Mouse (Mus musculus) left cerebral cortex, adult 8-10 months (tissue): ENCODE results near the gene Pld5. TPM values are rescaled to one million over a fixed set of nuclear protein-coding genes. Genes with fewer than 3 reads are reported as not detected.

Experiments used
- DNase-seq, 2 experiments: peaks; one replicate each; pipeline ENCODE4 v3.0.0; 2022; ENCODE audit warnings: low spot score in 2 of 2
- total RNA-seq, 4 experiments: library from RNA; stranded (reverse); gene quantifications; 2 replicates each; pipeline ENCODE4 v1.2.4; 2022

Gene Pld5
- total RNA-seq, 4 experiments from 2014 or later, result 8.4 to 12.2 (median 10.6) TPM

DNA sequence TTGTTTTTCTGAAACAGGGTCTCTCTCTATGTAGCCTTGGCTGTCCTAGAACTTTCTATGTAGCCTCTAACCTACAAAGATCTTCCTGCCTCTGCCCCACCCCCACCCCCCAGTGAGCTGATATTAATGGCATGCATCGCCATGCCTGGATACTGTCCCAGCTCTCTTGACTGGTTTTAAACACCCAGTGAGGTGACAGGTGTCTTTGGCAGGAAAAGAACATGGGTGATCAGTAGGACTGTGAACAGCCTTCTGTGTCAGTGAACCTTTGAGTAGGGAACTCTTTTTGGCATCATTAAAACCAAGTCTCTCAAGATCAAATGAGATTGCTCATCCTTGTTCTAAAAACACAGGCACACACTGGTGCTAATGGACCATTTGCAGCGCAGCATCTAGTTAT lies 313.3 kb downstream of the Pld5 start:
- no peak for DNase-seq

- DNase-seq, result no peak
Measured at GRCm38 (mm10) chr1:175950851-175951250, 324.3 kb downstream of the Pld5 start.

- no peak for DNase-seq
Measured at GRCm38 (mm10) chr1:175950421-175950820, 324.7 kb downstream of the Pld5 start.

DNA sequence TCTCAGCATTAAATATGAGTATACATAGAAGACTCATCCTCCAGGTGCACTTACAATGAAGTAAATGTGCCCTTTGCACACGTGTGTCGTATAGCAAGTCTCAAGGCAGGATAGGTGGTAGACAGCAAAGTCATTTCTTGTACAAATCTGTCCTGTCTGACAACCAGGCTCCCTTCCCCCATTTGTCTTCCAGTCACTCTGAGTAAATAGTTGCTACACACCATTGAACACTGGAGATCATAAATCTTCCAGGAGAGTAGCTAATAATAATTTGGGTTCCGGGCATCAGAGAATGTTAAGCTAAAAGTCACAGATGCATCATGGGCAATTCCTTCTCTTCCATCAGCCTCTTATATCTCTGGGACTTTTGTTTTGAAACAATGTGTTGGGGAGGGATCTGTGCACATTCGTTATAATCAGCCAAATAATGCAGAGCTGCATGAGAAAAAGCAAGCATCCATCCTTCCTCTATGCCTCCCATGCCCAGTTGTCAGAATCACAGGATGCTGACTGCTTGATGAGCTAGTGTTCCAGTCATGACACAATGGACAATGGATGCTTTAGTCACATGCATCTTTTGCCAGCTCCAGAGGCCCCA lies 328.3 kb downstream of the Pld5 start:
- DNase-seq, result no peak

GRCm38 (mm10) chr1:175943168-175943567 lies 331.9 kb downstream of the Pld5 start:
- no peak for DNase-seq

GRCm38 (mm10) chr1:175938731-175939130 lies 336.4 kb downstream of the Pld5 start:
- DNase-seq, result no peak

DNA sequence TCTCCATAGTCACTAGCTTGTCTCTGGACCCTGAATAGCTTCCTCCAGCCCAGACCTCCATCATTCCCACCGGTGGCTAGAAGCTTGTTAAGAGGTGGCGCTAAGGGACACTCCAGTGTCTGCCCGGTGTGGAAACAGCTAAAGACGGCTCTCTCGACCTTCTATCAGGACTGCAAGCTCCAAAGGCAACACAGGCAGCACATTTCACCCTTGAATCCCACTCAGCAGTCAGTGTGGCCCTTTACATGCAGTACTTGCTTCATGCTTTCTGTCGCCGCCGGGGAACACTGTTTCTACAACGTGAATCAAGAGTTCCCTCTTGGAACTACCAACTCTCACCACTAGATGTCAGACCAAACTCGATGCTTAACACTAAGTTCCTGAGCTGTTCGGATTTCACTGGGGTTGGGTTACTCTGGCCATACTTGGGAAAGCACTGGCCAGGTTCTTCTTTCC lies 338.8 kb downstream of the Pld5 start:
- DNase-seq, result peak; percentile 39 to 46

GRCm38 (mm10) chr1:175931391-175931790 lies 343.7 kb downstream of the Pld5 start:
- DNase-seq, result no peak

GRCm38 (mm10) chr1:175923848-175924787 lies 351.0 kb downstream of the Pld5 start:
- DNase-seq, result peak; percentile 13 to 63

DNA sequence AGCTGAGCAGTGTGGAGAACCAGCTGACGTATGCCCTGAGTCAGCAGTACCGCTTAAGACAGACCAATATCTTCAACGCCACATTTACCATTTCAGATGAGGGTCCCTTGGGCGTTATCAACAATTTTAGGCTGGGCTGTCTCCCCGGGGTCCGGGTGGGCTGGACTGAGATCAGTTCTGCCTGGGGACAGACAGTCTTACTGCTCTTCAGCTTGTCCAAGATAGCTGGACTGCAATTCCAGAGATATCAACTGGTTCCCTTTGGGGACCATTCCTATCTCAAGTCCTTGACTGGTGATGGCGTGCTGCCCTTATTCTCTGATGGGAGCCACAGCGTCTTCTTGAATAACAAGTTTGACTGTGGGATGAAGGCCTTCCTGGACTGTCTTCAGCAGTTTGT lies 354.0 kb downstream of the Pld5 start:
- no peak for DNase-seq

DNA sequence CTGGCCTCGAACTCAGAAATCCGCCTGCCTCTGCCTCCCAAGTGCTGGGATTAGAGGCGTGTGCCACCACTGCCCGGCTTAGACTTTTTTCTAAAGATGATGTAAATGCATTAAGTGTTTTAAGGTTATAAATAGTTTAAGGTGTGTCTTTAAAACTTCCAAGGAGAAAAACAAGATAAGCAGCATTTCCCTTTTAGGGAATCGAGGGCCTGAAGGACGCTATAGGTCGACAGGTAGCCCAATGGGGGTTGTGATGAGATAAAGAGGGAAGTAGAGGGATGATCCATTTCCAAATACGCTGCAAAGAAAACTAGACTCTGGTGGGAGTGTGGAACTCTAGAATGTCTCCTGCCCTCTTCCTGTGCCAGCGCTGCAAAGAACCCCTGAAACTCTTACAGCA lies 355.1 kb downstream of the Pld5 start, which contains the start of gene Gm38100:
Gm38100 (plus strand) TSS at position 301 of the 400 bp plus-strand sequence.
- no peak for DNase-seq

DNA sequence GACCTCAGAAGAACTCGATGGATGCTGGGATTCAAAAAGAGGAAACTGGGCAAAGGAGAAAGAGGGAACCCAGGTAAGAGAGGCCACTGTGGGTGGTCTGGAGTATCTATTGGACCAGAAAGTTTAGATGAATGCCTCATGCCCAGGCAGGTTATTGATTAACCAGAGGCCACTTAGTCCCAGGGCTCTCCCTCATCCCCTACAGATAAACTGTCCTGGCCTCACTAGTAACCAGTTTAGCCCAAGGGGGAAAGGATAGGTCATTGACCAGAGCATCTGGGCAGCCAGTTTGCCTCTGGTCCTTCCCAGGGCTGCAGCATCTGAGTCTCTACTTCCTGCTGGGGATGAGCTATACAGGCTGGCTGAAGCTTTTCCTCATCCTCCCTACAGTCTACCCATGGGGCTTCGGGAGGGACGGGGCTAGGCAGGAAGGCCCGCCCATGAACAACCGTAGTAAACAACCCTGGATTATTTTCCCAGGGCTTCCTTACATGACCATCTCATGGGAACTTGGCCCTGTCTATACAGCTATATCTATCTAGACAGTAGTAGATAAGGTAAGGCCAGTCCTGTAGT lies 361.3 kb downstream of the Pld5 start:
- DNase-seq, result no peak
